ENCODE assay signal across 13 mouse cellular contexts in the genomic region with DNA sequence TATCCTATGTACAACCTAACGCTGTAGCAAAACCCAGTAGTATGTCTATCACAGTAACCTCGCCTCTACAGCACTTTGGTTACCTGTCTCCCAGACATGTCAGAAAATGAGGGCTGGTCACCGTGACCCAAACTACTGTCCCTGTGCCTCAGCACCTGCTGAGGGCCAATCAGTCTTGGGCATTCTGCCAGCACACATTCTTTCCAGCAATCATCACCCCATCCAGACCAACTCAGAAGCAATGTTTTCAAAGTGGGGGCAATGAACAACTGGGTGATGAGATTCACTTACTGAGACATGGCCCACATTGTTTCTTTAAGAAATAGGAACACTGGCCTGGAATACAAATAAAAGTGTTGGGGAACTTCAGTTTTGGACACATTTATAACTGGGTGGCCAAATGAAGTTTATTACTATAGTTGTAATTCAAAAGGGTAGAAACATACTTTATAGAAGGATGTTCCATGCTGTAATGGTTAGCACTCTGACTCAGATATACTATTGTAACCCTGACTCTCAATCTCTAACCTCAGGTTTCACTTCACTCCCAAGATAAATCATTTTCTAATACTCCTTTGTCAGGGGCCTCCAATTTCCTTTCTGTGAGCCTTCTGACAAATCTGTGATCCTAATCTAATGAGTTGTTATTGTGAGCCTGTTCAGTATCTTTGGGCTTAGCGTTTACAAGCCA. TPM values are rescaled to one million over a fixed set of nuclear protein-coding genes. Genes with fewer than 3 reads are reported as not detected.
A peak's percentile ranks its signal among the peaks of the same experiment; 100 is the strongest.
DNase-seq lines count a peak whose midpoint lies in the region; ATAC-seq and TF ChIP-seq lines count a peak whose summit lies in the region.
"Had no signal": no experiment of that assay in that cellular context is flagged by ENCODE, and none has a peak within 500 bp of the region (broad histone marks: within the 10 kb centered on the region; RNA-seq: fewer than 3 reads in every experiment).

No protein-coding gene starts in this region.

- ATAC-seq in stomach, embryonic 15.5 days (ENCODE audit: insufficient read depth, low FRiP score, low read depth): no peak
- ATAC-seq in stomach, postnatal 0 days (ENCODE audit: low FRiP score, low TSS enrichment): no peak
- ATAC-seq in stomach, embryonic 16.5 days (ENCODE audit: insufficient read depth, low FRiP score): no peak
- ATAC-seq: forebrain, embryonic 16.5 days had no signal

- 74% methylated on average over 4 of the region's 4 CpGs for WGBS in stomach, embryonic 15.5 days
- 64% methylated on average over 4 of the region's 4 CpGs for WGBS in stomach, postnatal 0 days
- WGBS in stomach, embryonic 16.5 days: 71% methylated on average over 4 of the region's 4 CpGs

- H3K4me1 ChIP-seq in stomach, embryonic 15.5 days: peaks cover 23% of the 10 kb centered on the region
- 0 out of 2 replicates have a peak, but pooled peaks cover 4% of the 10 kb centered on the region for H3K4me1 ChIP-seq in stomach, postnatal 0 days (replicated peaks; ENCODE audit: control insufficient read depth, insufficient read depth)
- peaks cover 31% of the 10 kb centered on the region for H3K4me1 ChIP-seq in stomach, embryonic 16.5 days (ENCODE audit: control insufficient read depth, insufficient read depth, low read length)

- H3K9me3 ChIP-seq in stomach, embryonic 15.5 days: no peaks in the 10 kb centered on the region
- H3K9me3 ChIP-seq in stomach, postnatal 0 days (ENCODE audit: control insufficient read depth, low read length): no peaks in the 10 kb centered on the region
- H3K9me3 ChIP-seq in stomach, embryonic 16.5 days (replicated peaks; ENCODE audit: control insufficient read depth, low read length): no peaks in the 10 kb centered on the region
- H3K9me3 ChIP-seq: limb, embryonic 13.5 days had no signal

- TF ChIP-seq EP300 in stomach, postnatal 0 days (optimal IDR thresholded peaks at IDR 0.05): no peak

- no peak overlapping the region for H3K4me2 ChIP-seq in stomach, embryonic 15.5 days
- no peak overlapping the region for H3K4me2 ChIP-seq in stomach, postnatal 0 days (replicated peaks; ENCODE audit: low read depth)
- H3K4me2 ChIP-seq in stomach, embryonic 16.5 days (ENCODE audit: low read depth, low read length): no peak overlapping the region
- H3K4me2 ChIP-seq: limb, embryonic 13.5 days; midbrain, embryonic 11.5 days had no signal

- H3K27ac ChIP-seq in stomach, embryonic 15.5 days: 0 out of 2 replicates have a peak overlapping the region, but pooled peaks have one; percentile 21
- H3K27ac ChIP-seq in stomach, postnatal 0 days (replicated peaks): no peak overlapping the region
- peak overlapping the region; percentile 15; the same call in 1 of the 2 replicates for H3K27ac ChIP-seq in stomach, embryonic 16.5 days (ENCODE audit: low read length)
- H3K27ac ChIP-seq: limb, embryonic 13.5 days had no signal

- DNase-seq in gastrocnemius, adult 18-20 months (ENCODE audit: low spot score): peak; percentile 38
- no peak for DNase-seq in gastrocnemius, adult 8-10 months (ENCODE audit: low spot score in 2 of 2)
- DNase-seq in stomach, postnatal 0 days (ENCODE audit: low spot score): no peak
- DNase-seq in kidney, adult 8-10 months: peak; percentile 32 to 40
- DNase-seq in thymus, postnatal 14 days: no peak
- DNase-seq in left cerebral cortex, adult 18-20 months (ENCODE audit: low spot score in 2 of 2): no peak
- DNase-seq: adrenal gland, postnatal 14 days; embryo, embryonic 11 days had no signal

- H3K9ac ChIP-seq in stomach, embryonic 15.5 days: no peak overlapping the region
- H3K9ac ChIP-seq in stomach, postnatal 0 days (ENCODE audit: low read length): no peak overlapping the region
- H3K9ac ChIP-seq in stomach, embryonic 16.5 days (ENCODE audit: low read length): no peak overlapping the region
- H3K9ac ChIP-seq: limb, embryonic 13.5 days had no signal

- TF ChIP-seq CTCF in stomach, postnatal 0 days (IDR thresholded peaks at IDR 0.05; ENCODE audit: low read depth): no peak

- no peaks in the 10 kb centered on the region for H3K27me3 ChIP-seq in stomach, embryonic 15.5 days (replicated peaks)
- no peaks in the 10 kb centered on the region for H3K27me3 ChIP-seq in stomach, postnatal 0 days (ENCODE audit: control insufficient read depth, insufficient read depth, low read length)
- no peaks in the 10 kb centered on the region for H3K27me3 ChIP-seq in stomach, embryonic 16.5 days (ENCODE audit: control insufficient read depth, insufficient read depth, low read length)
- H3K27me3 ChIP-seq: limb, embryonic 13.5 days had no signal

- no peaks in the 10 kb centered on the region for H3K36me3 ChIP-seq in stomach, embryonic 15.5 days
- H3K36me3 ChIP-seq in stomach, postnatal 0 days (ENCODE audit: control insufficient read depth, insufficient read depth, low read length): no peaks in the 10 kb centered on the region
- no peaks in the 10 kb centered on the region for H3K36me3 ChIP-seq in stomach, embryonic 16.5 days (ENCODE audit: control insufficient read depth, insufficient read depth, low read length)
- H3K36me3 ChIP-seq: limb, embryonic 13.5 days had no signal

- no peak overlapping the region for H3K4me3 ChIP-seq in stomach, embryonic 15.5 days (replicated peaks)
- no peak overlapping the region for H3K4me3 ChIP-seq in stomach, postnatal 0 days (ENCODE audit: low read depth, low read length)
- H3K4me3 ChIP-seq in stomach, embryonic 16.5 days (replicated peaks; ENCODE audit: low read length): no peak overlapping the region
- H3K4me3 ChIP-seq: limb, embryonic 13.5 days had no signal

RNA-seq across cellular contexts. Expression of a gene that starts 16.9 kb away (rescaled TPM):
- 10 to 100 TPM; 62.1 to 71.5 TPM for total RNA-seq in gastrocnemius, adult 18-20 months (2021)
- total RNA-seq in gastrocnemius, adult 8-10 months (2022): 10 to 100 TPM; 66.8 to 69.7 (median 67.7) TPM
- polyA plus RNA-seq in stomach, embryonic 15.5 days (2015; fragmentation: Nextera tagmentation; extraction: Ambion mirVana): 240 and 242 TPM in 2 replicates
- polyA plus RNA-seq in stomach, postnatal 0 days (2015; fragmentation: Nextera tagmentation; extraction: Ambion mirVana): 209 and 218 TPM in 2 replicates
- 218 and 227 TPM in 2 replicates for polyA plus RNA-seq in stomach, embryonic 16.5 days (2015; fragmentation: Nextera tagmentation; extraction: Ambion mirVana)
- total RNA-seq in left cerebral cortex, adult 18-20 months (2021): 100 to 1,000 TPM; 130 to 134 TPM

Comparison
In these comparisons a context has a peak if more than half of its experiments do, and no peak if none do; other contexts are left out.
1. DNase-seq: peak in gastrocnemius, adult 18-20 months (single experiment) and kidney, adult 8-10 months (2 of 2); none in gastrocnemius, adult 8-10 months (0 of 2), stomach, postnatal 0 days (single experiment), thymus, postnatal 14 days (single experiment) and left cerebral cortex, adult 18-20 months (0 of 2).